Mouse (Mus musculus) mouse trophoblast stem cell (cell line): Measurements from ENCODE around the gene Boc.
"Not testable (repeated sequence)": the region's sequence is repeated elsewhere in the genome, so short reads cannot be mapped to it uniquely, and the experiment has no call there.

Experiments
- in situ Hi-C, 2 experiments: fragments of 300-500 bp; cut with MseI, MboI; formaldehyde crosslinking; loops; 2 replicates in 1 of 2; 3 replicates in 1 of 2; pipeline ENCODE4 v1.15.1; 2025

Boc gene

GRCm38 (mm10) chr16:44492151-44492550, 66.5 kb downstream of the Boc start:
- in situ Hi-C loops = no loop called here

- in situ Hi-C loops = no loop called here
Measured at GRCm38 (mm10) chr16:44491051-44491450, 67.6 kb downstream of the Boc start.

- in situ Hi-C loops = loop anchor here (10.0 kb wide), 2 partner anchors 158 to 208 kb away; no protein-coding TSS in a partner anchor
Measured at GRCm38 (mm10) chr16:44487194-44487593, 71.5 kb downstream of the Boc start.

GRCm38 (mm10) chr16:44486612-44487011, 72.1 kb downstream of the Boc start:
- in situ Hi-C loops = loop anchor here (10.0 kb wide), 2 partner anchors 158 to 208 kb away; no protein-coding TSS in a partner anchor

GRCm38 (mm10) chr16:44485691-44486090, 73.0 kb downstream of the Boc start:
- in situ Hi-C loops = loop anchor here (10.0 kb wide), 2 partner anchors 159 to 209 kb away; no protein-coding TSS in a partner anchor

GRCm38 (mm10) chr16:44484831-44485230, 73.9 kb downstream of the Boc start:
- in situ Hi-C loops = loop anchor here (10.0 kb wide), 2 partner anchors 160 to 210 kb away; no protein-coding TSS in a partner anchor

- in situ Hi-C loops = loop anchor here (10.0 kb wide), 2 partner anchors 161 to 211 kb away; no protein-coding TSS in a partner anchor
Measured at GRCm38 (mm10) chr16:44484079-44484478, 74.6 kb downstream of the Boc start.

GRCm38 (mm10) chr16:44481599-44482593, 76.8 kb downstream of the Boc start:
- in situ Hi-C loops = loop anchor here (10.0 kb wide), 2 partner anchors 163 to 213 kb away; no protein-coding TSS in a partner anchor

GRCm38 (mm10) chr16:44480616-44481015, 78.1 kb downstream of the Boc start:
- in situ Hi-C loops = loop anchor here (10.0 kb wide), 2 partner anchors 164 to 214 kb away; no protein-coding TSS in a partner anchor

- in situ Hi-C loops = loop anchor here (10.0 kb wide), 2 partner anchors 165 to 215 kb away; no protein-coding TSS in a partner anchor
Measured at GRCm38 (mm10) chr16:44479852-44480251, 78.8 kb downstream of the Boc start.

GRCm38 (mm10) chr16:44478767-44479166, 79.9 kb downstream of the Boc start:
- in situ Hi-C loops = no loop called here

GRCm38 (mm10) chr16:44475682-44476375, 82.9 kb downstream of the Boc start:
- in situ Hi-C loops = no loop called here

- in situ Hi-C loops = no loop called here
Measured at GRCm38 (mm10) chr16:44475281-44475680, 83.4 kb downstream of the Boc start.

GRCm38 (mm10) chr16:44460922-44461321, 97.8 kb downstream of the Boc start:
- in situ Hi-C loops = no loop called here

- in situ Hi-C loops = no loop called here
Measured at GRCm38 (mm10) chr16:44458826-44459225, 99.9 kb downstream of the Boc start.

GRCm38 (mm10) chr16:44457858-44458257, 100.8 kb downstream of the Boc start:
- in situ Hi-C loops = no loop called here

- in situ Hi-C loops = not testable (repeated sequence)
Measured at GRCm38 (mm10) chr16:44441913-44442312, 116.8 kb downstream of the Boc start.

- in situ Hi-C loops = no loop called here
Measured at GRCm38 (mm10) chr16:44435481-44435880, 123.2 kb downstream of the Boc start.
